Mouse (Mus musculus): ENCODE data around the gene Schip1.

The Schip1 gene

GRCm38 (mm10) chr3:68101343-68101742, 36.7 kb downstream of the Schip1 start:
- in situ Hi-C loops (cut with MboI; ENCODE audit: low pct_unique_long_range_greater_than_20kb in 1 of 2, low sequenced_read_pairs in 2 of 2, unreplicated experiment in 1 of 2) = no loop called here

- in situ Hi-C loops (cut with MboI; ENCODE audit: low pct_unique_long_range_greater_than_20kb in 1 of 2, low sequenced_read_pairs in 2 of 2, unreplicated experiment in 1 of 2) = no loop called here
Measured at GRCm38 (mm10) chr3:68105081-68105685, 40.6 kb downstream of the Schip1 start.

- in situ Hi-C loops (cut with MboI; ENCODE audit: low pct_unique_long_range_greater_than_20kb in 1 of 2, low sequenced_read_pairs in 2 of 2, unreplicated experiment in 1 of 2) = no loop called here
Measured at GRCm38 (mm10) chr3:68121338-68121737, 56.7 kb downstream of the Schip1 start.

- in situ Hi-C loops (cut with MboI; ENCODE audit: low pct_unique_long_range_greater_than_20kb in 1 of 2, low sequenced_read_pairs in 2 of 2, unreplicated experiment in 1 of 2) = no loop called here
Measured at GRCm38 (mm10) chr3:68126284-68126856, 61.8 kb downstream of the Schip1 start.

GRCm38 (mm10) chr3:68130386-68130785, 65.8 kb downstream of the Schip1 start:
- in situ Hi-C loops (cut with MboI; ENCODE audit: low pct_unique_long_range_greater_than_20kb in 1 of 2, low sequenced_read_pairs in 2 of 2, unreplicated experiment in 1 of 2) = no loop called here

- in situ Hi-C loops (cut with MboI; ENCODE audit: low pct_unique_long_range_greater_than_20kb in 1 of 2, low sequenced_read_pairs in 2 of 2, unreplicated experiment in 1 of 2) = no loop called here
Measured at GRCm38 (mm10) chr3:68138833-68139627, 74.4 kb downstream of the Schip1 start.

GRCm38 (mm10) chr3:68150688-68151087, 86.1 kb downstream of the Schip1 start:
- in situ Hi-C loops (cut with MboI; ENCODE audit: low pct_unique_long_range_greater_than_20kb in 1 of 2, low sequenced_read_pairs in 2 of 2, unreplicated experiment in 1 of 2) = no loop called here

- in situ Hi-C loops (cut with MboI; ENCODE audit: low pct_unique_long_range_greater_than_20kb in 1 of 2, low sequenced_read_pairs in 2 of 2, unreplicated experiment in 1 of 2) = no loop called here
Measured at GRCm38 (mm10) chr3:68160175-68160574, 95.6 kb downstream of the Schip1 start.

GRCm38 (mm10) chr3:68160760-68161159, 96.2 kb downstream of the Schip1 start:
- in situ Hi-C loops (cut with MboI; ENCODE audit: low pct_unique_long_range_greater_than_20kb in 1 of 2, low sequenced_read_pairs in 2 of 2, unreplicated experiment in 1 of 2) = no loop called here

- in situ Hi-C loops (cut with MboI; ENCODE audit: low pct_unique_long_range_greater_than_20kb in 1 of 2, low sequenced_read_pairs in 2 of 2, unreplicated experiment in 1 of 2) = no loop called here
Measured at GRCm38 (mm10) chr3:68178248-68178647, 113.6 kb downstream of the Schip1 start.

- in situ Hi-C loops (cut with MboI; ENCODE audit: low pct_unique_long_range_greater_than_20kb in 1 of 2, low sequenced_read_pairs in 2 of 2, unreplicated experiment in 1 of 2) = no loop called here
Measured at GRCm38 (mm10) chr3:68187471-68187870, 122.9 kb downstream of the Schip1 start.

- in situ Hi-C loops (cut with MboI; ENCODE audit: low pct_unique_long_range_greater_than_20kb in 1 of 2, low sequenced_read_pairs in 2 of 2, unreplicated experiment in 1 of 2) = no loop called here
Measured at GRCm38 (mm10) chr3:68189100-68189499, 124.5 kb downstream of the Schip1 start.

GRCm38 (mm10) chr3:68196933-68197332, 132.3 kb downstream of the Schip1 start:
- in situ Hi-C loops (cut with MboI; ENCODE audit: low pct_unique_long_range_greater_than_20kb in 1 of 2, low sequenced_read_pairs in 2 of 2, unreplicated experiment in 1 of 2) = no loop called here

GRCm38 (mm10) chr3:68201214-68201613, 136.6 kb downstream of the Schip1 start:
- in situ Hi-C loops (cut with MboI; ENCODE audit: low pct_unique_long_range_greater_than_20kb in 1 of 2, low sequenced_read_pairs in 2 of 2, unreplicated experiment in 1 of 2) = no loop called here

GRCm38 (mm10) chr3:68202162-68202902, 137.7 kb downstream of the Schip1 start:
- in situ Hi-C loops (cut with MboI; ENCODE audit: low pct_unique_long_range_greater_than_20kb in 1 of 2, low sequenced_read_pairs in 2 of 2, unreplicated experiment in 1 of 2) = no loop called here

- in situ Hi-C loops (cut with MboI; ENCODE audit: low pct_unique_long_range_greater_than_20kb in 1 of 2, low sequenced_read_pairs in 2 of 2, unreplicated experiment in 1 of 2) = no loop called here
Measured at GRCm38 (mm10) chr3:68203934-68204467, 139.4 kb downstream of the Schip1 start.

GRCm38 (mm10) chr3:68210422-68210821, 145.8 kb downstream of the Schip1 start:
- in situ Hi-C loops (cut with MboI; ENCODE audit: low pct_unique_long_range_greater_than_20kb in 1 of 2, low sequenced_read_pairs in 2 of 2, unreplicated experiment in 1 of 2) = no loop called here

GRCm38 (mm10) chr3:68221452-68221851, 156.8 kb downstream of the Schip1 start:
- in situ Hi-C loops (cut with MboI; ENCODE audit: low pct_unique_long_range_greater_than_20kb in 1 of 2, low sequenced_read_pairs in 2 of 2, unreplicated experiment in 1 of 2) = no loop called here

GRCm38 (mm10) chr3:68239887-68240286, 175.3 kb downstream of the Schip1 start:
- in situ Hi-C loops (cut with MboI; ENCODE audit: low pct_unique_long_range_greater_than_20kb in 1 of 2, low sequenced_read_pairs in 2 of 2, unreplicated experiment in 1 of 2) = no loop called here
